Mouse (Mus musculus) ovary, postnatal 36 days (tissue): Measurements from ENCODE around the gene Dab1.

Experiments used
- DNase-seq: peaks from one replicate; pipeline ENCODE4 v3.0.0; 2022; ENCODE audit warnings: low spot score, mixed read lengths

Dab1 gene

GRCm38 (mm10) chr4:104113209-104114005 is 494.2 kb downstream of the Dab1 start:
- no peak for DNase-seq

- no peak for DNase-seq
Measured at GRCm38 (mm10) chr4:104114006-104114361, 494.8 kb downstream of the Dab1 start.

- DNase-seq: no peak
Measured at GRCm38 (mm10) chr4:104120108-104120507, 500.9 kb downstream of the Dab1 start.

- no peak for DNase-seq
Measured at GRCm38 (mm10) chr4:104121959-104122358, 502.8 kb downstream of the Dab1 start.

- DNase-seq: no peak
Measured at GRCm38 (mm10) chr4:104122364-104122763, 503.2 kb downstream of the Dab1 start.

GRCm38 (mm10) chr4:104153637-104154036 is 534.5 kb downstream of the Dab1 start:
- DNase-seq: no peak

GRCm38 (mm10) chr4:104178067-104178466 is 558.9 kb downstream of the Dab1 start:
- DNase-seq: no peak

GRCm38 (mm10) chr4:104186311-104186710 is 567.2 kb downstream of the Dab1 start:
- no peak for DNase-seq

- DNase-seq: no peak
Measured at GRCm38 (mm10) chr4:104198635-104199034, 579.5 kb downstream of the Dab1 start.

- DNase-seq: no peak
Measured at GRCm38 (mm10) chr4:104201686-104202085, 582.5 kb downstream of the Dab1 start.

- DNase-seq: no peak
Measured at GRCm38 (mm10) chr4:104204047-104204446, 584.9 kb downstream of the Dab1 start.

GRCm38 (mm10) chr4:104206639-104207038 is 587.5 kb downstream of the Dab1 start:
- DNase-seq: no peak

- DNase-seq: peak; percentile 24
Measured at GRCm38 (mm10) chr4:104209081-104209480, 589.9 kb downstream of the Dab1 start.

- DNase-seq: no peak
Measured at GRCm38 (mm10) chr4:104210796-104211195, 591.6 kb downstream of the Dab1 start.

GRCm38 (mm10) chr4:104211531-104212455 is 592.6 kb downstream of the Dab1 start:
- DNase-seq: no peak

GRCm38 (mm10) chr4:104214724-104215123 is 595.6 kb downstream of the Dab1 start:
- no peak for DNase-seq

GRCm38 (mm10) chr4:104217336-104217735 is 598.2 kb downstream of the Dab1 start:
- DNase-seq: no peak

- peak; percentile 6 for DNase-seq
Measured at GRCm38 (mm10) chr4:104218765-104219164, 599.6 kb downstream of the Dab1 start.

GRCm38 (mm10) chr4:104220099-104220498 is 600.9 kb downstream of the Dab1 start:
- peak; percentile 32 for DNase-seq

GRCm38 (mm10) chr4:104229296-104229695 is 610.1 kb downstream of the Dab1 start:
- DNase-seq: no peak

- no peak for DNase-seq
Measured at GRCm38 (mm10) chr4:104246506-104246905, 627.3 kb downstream of the Dab1 start.

GRCm38 (mm10) chr4:104249462-104249861 is 630.3 kb downstream of the Dab1 start:
- no peak for DNase-seq

GRCm38 (mm10) chr4:104257776-104258175 is 638.6 kb downstream of the Dab1 start:
- DNase-seq: no peak
